Mouse (Mus musculus) regulatory T cell (primary cell): Measurements from ENCODE around the gene Olfml3.

Experiments used
- in situ Hi-C: fragments of 300-600 bp; cut with MboI, MseI; formaldehyde crosslinking; loops from one replicate; pipeline ENCODE4 v1.15.1; 2025; ENCODE audit warnings: high pct_unique_total_duplicates

The Olfml3 gene

GRCm38 (mm10) chr3:103740342-103740741 is 2.5 kb upstream of the Olfml3 start:
- in situ Hi-C loops, result no loop called here

GRCm38 (mm10) chr3:103739329-103739728 is 1.5 kb upstream of the Olfml3 start, which contains the start of gene Gm10964:
Gm10964 (plus strand) TSS chr3:103739366.
- in situ Hi-C loops, result loop anchor here (10.0 kb wide), 1 partner anchor 305 kb away; no protein-coding TSS in a partner anchor

DNA sequence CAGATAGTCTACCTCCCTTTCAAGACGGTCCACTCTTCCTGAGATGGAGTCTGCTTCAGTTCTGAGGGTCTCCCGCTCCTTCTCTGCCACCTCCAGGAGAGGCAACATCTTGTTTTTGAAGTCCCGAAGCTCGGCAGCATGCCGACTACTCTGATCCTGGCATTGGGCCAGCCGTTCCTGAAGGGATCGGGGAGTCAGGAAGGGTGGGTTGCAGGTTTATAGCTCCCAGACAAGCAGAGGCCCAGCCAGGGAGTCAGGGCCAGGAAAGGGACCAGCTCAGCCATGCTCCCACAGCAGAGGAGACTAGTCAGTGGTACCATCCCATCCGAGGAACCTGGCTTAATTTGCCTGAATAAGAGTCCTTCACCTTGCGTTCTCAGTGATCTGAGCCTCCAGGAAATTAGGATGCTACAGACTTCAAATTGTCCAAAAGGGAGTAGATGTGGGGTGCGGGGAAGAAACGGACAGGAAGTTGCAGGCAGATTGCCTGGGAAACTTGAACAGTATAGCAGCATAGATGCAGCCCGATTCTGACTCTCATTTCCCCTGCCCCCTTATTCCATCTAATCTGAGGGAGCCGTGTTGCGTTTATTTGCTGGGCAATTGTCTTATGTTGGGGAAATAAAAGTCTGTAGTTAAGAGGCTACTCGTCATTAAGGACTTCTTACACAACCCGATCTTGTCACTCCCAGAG is 593 bp downstream of the Olfml3 start:
- in situ Hi-C loops, result loop anchor here (10.0 kb wide), 1 partner anchor 302 kb away; no protein-coding TSS in a partner anchor

- in situ Hi-C loops, result loop anchor here (10.0 kb wide), 1 partner anchor 301 kb away; no protein-coding TSS in a partner anchor
Measured at GRCm38 (mm10) chr3:103735776-103736600, 1.8 kb downstream of the Olfml3 start.

DNA sequence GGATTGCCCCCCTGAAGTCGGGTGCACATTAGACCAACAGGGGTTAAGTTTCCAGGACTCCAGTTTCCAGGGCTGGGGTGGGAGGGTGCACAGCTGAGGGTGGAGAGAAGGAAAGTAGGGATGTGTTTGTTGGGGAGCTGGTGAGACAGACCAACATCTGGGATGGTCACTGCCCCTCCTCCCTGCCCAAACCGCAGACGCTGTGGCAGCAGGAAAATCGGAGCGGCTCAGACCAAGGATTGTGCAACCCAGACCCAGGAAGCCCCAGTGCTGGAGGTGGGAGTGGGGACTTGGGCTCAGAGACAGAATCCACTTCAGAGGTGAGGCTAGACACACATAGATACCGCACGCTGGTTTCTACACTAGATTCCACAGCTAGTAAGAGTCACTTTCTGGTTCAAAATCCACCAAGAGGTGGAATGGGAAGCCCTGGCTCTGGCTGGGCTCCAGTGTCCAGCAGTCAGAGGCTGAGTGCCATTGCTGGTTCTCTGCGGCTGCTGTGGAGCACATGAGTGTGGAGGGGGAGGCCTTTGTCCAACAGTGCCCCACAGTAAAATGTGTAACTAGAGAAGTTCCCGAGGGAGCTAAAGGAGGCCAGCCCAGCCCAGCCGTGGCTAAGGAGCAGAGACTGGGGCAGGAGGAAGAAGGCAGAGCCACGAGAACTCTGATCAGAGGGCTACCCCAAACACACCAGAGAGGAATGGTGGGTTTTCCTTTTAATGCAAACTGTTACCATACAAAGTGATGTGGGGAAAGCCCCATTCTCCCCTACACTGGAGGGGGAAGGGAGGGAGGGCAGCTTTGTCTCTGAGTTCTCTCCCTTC is 2.9 kb downstream of the Olfml3 start:
- in situ Hi-C loops, result loop anchor here (10.0 kb wide), 1 partner anchor 300 kb away; no protein-coding TSS in a partner anchor

DNA sequence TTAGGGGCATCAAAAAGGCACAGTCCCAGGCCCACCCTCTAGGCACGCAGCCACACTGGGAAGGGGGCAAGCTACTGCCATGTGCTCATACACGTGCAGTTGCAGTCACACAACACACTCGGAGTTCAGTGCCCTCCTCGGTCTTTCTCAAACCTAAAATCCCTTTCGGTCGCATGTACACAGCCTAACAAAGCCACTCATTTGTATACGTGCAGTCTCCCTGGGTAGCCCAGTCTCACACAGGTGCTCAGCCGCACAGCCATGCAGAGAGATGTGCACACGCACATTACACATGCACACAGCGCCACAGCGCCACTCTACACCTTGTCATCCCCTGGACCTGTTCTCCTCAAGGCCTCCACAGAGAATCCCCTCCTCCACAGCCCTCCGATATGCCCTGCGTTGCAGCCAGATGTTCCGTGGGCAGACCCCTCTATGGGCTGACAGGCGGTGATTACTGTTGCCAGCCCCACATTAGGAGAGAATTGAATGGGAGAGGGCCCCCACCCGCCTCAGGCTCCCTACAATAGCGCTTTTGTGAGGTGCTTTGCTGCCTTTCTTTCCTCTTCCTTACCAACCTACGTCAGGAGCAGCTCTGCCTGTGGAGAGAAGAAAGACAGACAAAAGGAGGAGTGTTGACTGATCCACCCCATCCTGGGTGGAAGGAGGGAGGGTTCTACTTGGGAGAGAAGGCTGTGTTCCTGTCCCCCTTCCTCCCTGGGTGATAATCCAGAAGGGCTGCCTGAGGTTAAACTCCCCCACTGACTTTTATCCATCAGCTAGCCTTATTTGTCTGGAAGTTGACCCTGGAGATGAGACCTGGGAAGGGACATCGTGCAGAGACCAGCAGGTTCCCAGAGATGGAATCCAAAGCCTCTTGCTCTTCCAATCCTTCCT is 3.8 kb downstream of the Olfml3 start:
- in situ Hi-C loops, result loop anchor here (10.0 kb wide), 1 partner anchor 299 kb away; no protein-coding TSS in a partner anchor

DNA sequence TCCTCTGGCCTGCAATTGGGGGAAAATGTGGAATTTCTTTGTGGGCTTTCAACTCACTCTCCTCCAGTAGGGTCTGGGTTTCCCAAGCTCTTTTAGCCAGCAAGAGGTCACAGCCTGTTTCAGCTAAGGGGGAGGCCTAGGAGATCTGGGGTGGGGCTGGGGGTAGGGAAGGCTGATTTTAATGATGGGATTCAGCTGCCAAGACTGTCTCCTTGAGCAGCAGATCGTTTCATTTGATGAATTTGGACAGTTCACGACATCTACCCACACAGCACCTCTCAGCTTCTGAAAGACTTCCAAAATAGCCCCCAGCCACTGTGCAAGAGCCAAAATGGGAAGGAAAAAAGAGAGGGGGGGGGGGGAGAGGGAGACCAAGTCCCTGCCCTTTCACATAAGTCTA is 4.6 kb downstream of the Olfml3 start:
- in situ Hi-C loops, result loop anchor here (10.0 kb wide), 1 partner anchor 298 kb away; no protein-coding TSS in a partner anchor

- in situ Hi-C loops, result loop anchor here (10.0 kb wide), 1 partner anchor 297 kb away; no protein-coding TSS in a partner anchor
Measured at GRCm38 (mm10) chr3:103732116-103732515, 5.7 kb downstream of the Olfml3 start.

DNA sequence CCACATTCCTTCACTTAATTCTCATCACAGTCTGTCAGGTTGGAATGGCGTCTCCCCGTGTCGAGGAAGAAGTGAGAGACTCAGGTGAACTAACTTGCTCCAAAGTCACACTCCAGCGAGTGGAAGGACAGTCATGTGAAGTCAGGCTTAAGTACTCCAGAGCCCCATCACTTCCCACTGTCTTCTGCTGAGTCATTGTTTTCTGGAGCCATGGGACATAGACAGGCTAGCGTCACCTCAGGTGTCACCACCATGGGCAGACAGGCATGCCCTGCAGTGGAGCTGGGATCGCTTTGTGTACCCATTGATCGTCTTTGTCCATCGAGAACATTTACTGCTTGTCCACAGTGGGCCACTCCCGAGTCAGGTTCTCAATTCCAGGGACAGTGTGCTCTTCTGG is 8.0 kb downstream of the Olfml3 start:
- in situ Hi-C loops, result loop anchor here (10.0 kb wide), 1 partner anchor 295 kb away; no protein-coding TSS in a partner anchor

- in situ Hi-C loops, result no loop called here
Measured at GRCm38 (mm10) chr3:103727813-103728326, 9.9 kb downstream of the Olfml3 start.

DNA sequence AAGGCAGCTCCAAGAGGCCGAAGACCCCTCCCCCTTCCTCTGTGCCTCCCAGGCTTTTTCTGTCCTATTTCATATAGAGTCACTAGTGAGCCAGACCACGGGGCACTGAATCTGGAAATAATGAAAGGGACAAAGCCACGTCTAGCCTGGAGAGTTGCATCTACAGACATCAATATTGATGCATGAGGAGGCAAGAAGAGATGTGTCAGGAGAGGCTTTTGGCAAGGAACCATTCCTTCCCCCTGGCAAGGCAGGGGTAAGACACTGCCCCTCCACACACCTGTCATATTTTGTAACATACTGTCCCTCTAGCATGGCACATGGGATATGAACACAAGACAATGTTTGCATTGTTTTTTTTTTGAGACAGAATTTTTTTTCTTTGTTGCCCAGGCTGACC is 11.2 kb downstream of the Olfml3 start:
- in situ Hi-C loops, result no loop called here

DNA sequence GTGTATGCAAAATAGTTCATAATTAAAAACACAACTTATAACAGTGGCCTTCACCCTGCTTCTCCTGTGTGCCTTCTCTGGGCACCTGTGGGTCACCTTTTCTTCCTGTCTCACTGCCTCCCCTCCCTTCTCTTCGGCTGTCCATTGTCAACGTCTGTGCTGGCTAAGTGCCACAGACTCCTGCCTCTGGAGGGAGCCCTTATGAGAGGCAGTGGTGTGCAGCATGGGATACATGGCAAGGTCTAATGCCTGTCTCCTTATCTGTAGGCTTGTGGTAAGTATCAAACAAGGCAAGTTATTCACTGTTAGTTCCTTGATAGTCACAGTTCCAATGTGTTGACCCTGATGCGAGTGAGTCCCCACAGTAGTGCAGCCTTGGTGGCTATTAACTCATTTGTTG is 13.7 kb downstream of the Olfml3 start:
- in situ Hi-C loops, result no loop called here

DNA sequence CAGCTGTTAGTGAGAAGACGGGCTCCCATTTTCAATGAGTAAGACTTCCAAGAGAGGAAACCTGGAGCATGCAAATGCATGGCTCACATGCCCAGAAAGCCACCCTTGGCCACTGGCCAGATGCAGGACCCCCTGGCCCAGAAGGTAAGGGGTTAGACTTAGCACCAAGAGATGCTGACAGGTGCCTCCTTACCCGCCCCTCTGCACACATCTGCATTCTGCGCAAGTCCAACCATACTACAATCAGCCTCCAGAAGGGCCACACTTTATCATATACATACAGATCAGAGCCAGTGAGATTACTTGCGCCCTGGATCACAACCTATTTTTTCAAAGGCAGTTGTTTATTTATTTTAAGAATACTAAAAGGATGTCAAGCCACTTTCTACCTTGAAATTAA is 19.1 kb downstream of the Olfml3 start:
- in situ Hi-C loops, result no loop called here

- in situ Hi-C loops, result no loop called here
Measured at GRCm38 (mm10) chr3:103716774-103717760, 20.7 kb downstream of the Olfml3 start.

DNA sequence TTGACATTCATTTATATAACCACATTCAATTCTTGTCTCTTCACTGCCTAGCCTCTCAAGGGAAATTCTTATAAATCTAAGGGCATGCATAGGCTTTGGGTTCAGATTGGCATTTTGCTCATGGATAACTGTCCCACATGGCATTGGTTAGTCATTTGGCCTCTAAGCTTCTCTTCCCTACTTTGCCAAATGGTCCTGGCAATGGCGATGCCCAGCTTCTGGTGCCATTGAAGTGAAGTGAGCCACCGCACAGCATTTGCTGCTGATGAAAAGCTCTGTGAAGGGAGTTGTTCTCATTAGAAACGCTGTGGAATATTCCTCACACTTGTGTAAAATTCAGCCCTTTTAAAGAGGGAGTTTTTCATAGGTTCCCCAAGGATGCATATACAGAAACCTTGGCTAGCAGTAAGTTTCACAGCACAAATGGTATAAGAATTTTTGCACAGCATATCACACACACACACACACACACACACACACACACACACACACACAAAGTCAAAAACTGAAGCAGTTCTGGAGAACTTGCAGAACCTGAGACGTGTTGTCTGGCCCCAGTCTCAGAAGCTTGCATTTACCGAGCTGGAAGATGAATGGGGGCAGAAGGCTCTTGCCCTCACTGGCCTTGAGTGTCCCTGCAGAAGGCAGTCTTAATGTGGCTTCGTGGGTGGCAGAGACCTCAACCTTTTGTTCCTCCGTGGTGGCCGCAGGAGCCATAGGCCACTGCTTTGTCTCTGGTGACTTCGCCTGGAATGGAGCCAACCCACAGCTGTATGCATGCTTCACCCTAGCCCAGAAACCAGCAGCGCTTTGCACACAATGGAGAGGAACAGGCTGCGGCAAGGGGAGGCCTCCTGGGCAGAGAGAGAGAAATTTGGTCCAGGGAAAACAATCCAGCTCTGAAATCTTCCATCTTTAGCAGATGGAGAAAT is 21.8 kb downstream of the Olfml3 start:
- in situ Hi-C loops, result no loop called here

- in situ Hi-C loops, result no loop called here
Measured at GRCm38 (mm10) chr3:103714942-103715341, 22.9 kb downstream of the Olfml3 start.

DNA sequence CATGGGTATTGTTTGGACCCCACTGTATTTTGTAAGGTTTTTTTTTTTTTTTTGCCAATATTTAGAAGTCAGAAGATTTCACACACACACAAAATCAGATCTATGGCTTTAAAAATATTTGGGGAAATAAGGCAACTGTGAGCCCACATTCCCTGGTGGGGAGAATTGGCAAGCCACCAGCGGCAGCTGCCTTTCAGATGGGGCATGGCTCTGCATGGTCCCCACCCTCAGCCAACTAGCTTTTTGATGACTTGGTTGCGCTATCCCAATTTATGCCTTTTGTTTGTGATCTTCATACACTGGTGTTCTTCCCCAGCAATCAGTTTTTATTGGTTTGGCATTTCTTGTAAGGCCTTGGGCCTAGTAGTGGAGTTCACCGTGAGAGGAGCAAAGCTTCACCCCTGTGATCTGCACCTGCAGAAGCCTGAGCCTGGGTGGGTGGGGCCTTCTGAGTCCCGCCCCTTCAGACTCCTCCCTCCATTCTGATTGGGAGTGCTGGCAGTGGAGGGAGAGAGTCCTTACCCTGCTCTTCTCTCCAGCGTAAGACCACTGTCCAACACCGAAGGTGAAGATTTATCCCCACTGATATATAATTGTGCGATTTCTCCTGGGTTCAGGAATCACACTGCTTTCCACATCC is 23.4 kb downstream of the Olfml3 start:
- in situ Hi-C loops, result no loop called here
